Mouse (Mus musculus) thymus, adult 2 months (tissue): ENCODE measurements around the gene Ttc22.

Source experiments
- CTCF ChIP-seq: fragments of 200-500 bp; IDR thresholded peaks from 2 replicates; pipeline ENCODE4 v1.5.1; 2012; ENCODE audit warnings: mild to moderate bottlenecking, control low read depth, low read length, moderate library complexity, borderline replicate concordance; ENCODE audit not compliant: control insufficient read depth, poor library complexity, insufficient read depth; ENCODE audit errors: extremely low read depth
- POLR2A ChIP-seq: fragments of 200-500 bp; IDR thresholded peaks from 2 replicates; pipeline ENCODE4 v1.6.1; 2012; ENCODE audit warnings: mild to moderate bottlenecking, low read length, control low read depth, moderate library complexity; ENCODE audit not compliant: control insufficient read depth, poor library complexity, insufficient read depth; ENCODE audit errors: extremely low read depth

- TF ChIP-seq CTCF (no peak), POLR2A (no peak)
Observed at GRCm38 (mm10) chr4:106679152-106679551, 56.9 kb downstream of the Ttc22 start.
